Mouse (Mus musculus) MEL (cell line): ENCODE data around the gene Rab31. TPM values are rescaled to one million over a fixed set of nuclear protein-coding genes. Genes with fewer than 3 reads are reported as not detected.

Experiments used
- DNase-seq: peaks from one replicate; pipeline ENCODE4 v3.0.0; 2011; ENCODE audit warnings: low read depth, low spot score
- H3K27ac ChIP-seq: 2 replicates; pipeline ENCODE4 v1.5.1; 2012; ENCODE audit warnings: low read depth, mild to moderate bottlenecking, control low read depth, low read length, moderate library complexity; ENCODE audit not compliant: control insufficient read depth
- H3K27me3 ChIP-seq, 2 experiments: fragments of 150-350 bp in 1 of 2; sonication (generic) in 1 of 2; 2 replicates each; pipeline ENCODE4 v1.6.1; 2012; ENCODE audit warnings: low read length in 2 of 2, mild to moderate bottlenecking in 2 of 2, improper control_type of control experiment in 1 of 2, moderate library complexity in 1 of 2; ENCODE audit not compliant: insufficient read depth in 2 of 2, control insufficient read depth in 1 of 2
- H3K36me3 ChIP-seq, 2 experiments: 2 replicates each; pipeline ENCODE4 v1.6.1; 2012 to 2014; ENCODE audit warnings: low read length in 2 of 2, improper control_type of control experiment in 1 of 2, inconsistent platforms in 1 of 2, mild to moderate bottlenecking in 1 of 2; ENCODE audit not compliant: insufficient read depth in 2 of 2, control insufficient read depth in 1 of 2
- H3K4me1 ChIP-seq, 2 experiments: fragments of 150-350 bp in 1 of 2; sonication (generic) in 1 of 2; 2 replicates each; pipeline ENCODE4 v1.6.1; 2012; ENCODE audit warnings: low read length in 2 of 2, improper control_type of control experiment in 1 of 2, mild to moderate bottlenecking in 1 of 2; ENCODE audit not compliant: insufficient read depth in 2 of 2, control insufficient read depth in 1 of 2
- H3K4me3 ChIP-seq, 2 experiments: fragments of 150-350 bp in 1 of 2; sonication (generic) in 1 of 2; 2 replicates each; pipeline ENCODE4 v1.5.1; 2012; ENCODE audit warnings: low read depth in 2 of 2, low read length in 2 of 2, mild to moderate bottlenecking in 2 of 2, moderate library complexity in 2 of 2, control low read depth in 1 of 2, improper control_type of control experiment in 1 of 2; ENCODE audit not compliant: control insufficient read depth in 1 of 2, insufficient read depth in 1 of 2
- H3K79me2 ChIP-seq: 2 replicates; pipeline ENCODE4 v1.6.1; 2012; ENCODE audit warnings: mild to moderate bottlenecking, low read length, moderate library complexity; ENCODE audit not compliant: control insufficient read depth, poor library complexity, insufficient read depth
- H3K9ac ChIP-seq: 2 replicates; pipeline ENCODE4 v1.6.1; 2012; ENCODE audit warnings: low read depth, mild to moderate bottlenecking, control low read depth, low read length, moderate library complexity; ENCODE audit not compliant: control insufficient read depth, poor library complexity, severe bottlenecking
- H3K9me3 ChIP-seq: fragments of 150-350 bp; sonication (generic); replicated peaks from 2 replicates; pipeline ENCODE4 v1.6.1; 2012; ENCODE audit warnings: mild to moderate bottlenecking, low read length, improper control_type of control experiment, moderate library complexity; ENCODE audit not compliant: insufficient read depth
- BHLHE40 ChIP-seq: IDR thresholded peaks from 2 replicates; pipeline ENCODE4 v1.6.1; 2012; ENCODE audit warnings: low read depth, mild to moderate bottlenecking, inconsistent platforms, low read length, improper control_type of control experiment, borderline replicate concordance
- CHD2 ChIP-seq: IDR thresholded peaks from 2 replicates; pipeline ENCODE4 v1.6.1; 2011; ENCODE audit warnings: low read length, improper control_type of control experiment
- CTCF ChIP-seq, 3 experiments: IDR thresholded peaks in 2 of 3; conservative IDR thresholded peaks in 1 of 3; 2 replicates each; pipeline ENCODE4 v1.5.1; 2011 to 2012; ENCODE audit warnings: low read length in 3 of 3, low read depth in 2 of 3, mild to moderate bottlenecking in 2 of 3, improper control_type of control experiment in 1 of 3, inconsistent platforms in 1 of 3, mixed read lengths in 1 of 3, moderate library complexity in 1 of 3; ENCODE audit not compliant: control insufficient read depth in 1 of 3, insufficient read depth in 1 of 3, poor library complexity in 1 of 3, severe bottlenecking in 1 of 3
- E2F4 ChIP-seq: IDR thresholded peaks from 2 replicates; pipeline ENCODE4 v1.6.1; 2011; ENCODE audit warnings: low read depth, low read length, improper control_type of control experiment, borderline replicate concordance
- EP300 ChIP-seq, 2 experiments: IDR thresholded peaks; 2 replicates each; pipeline ENCODE4 v1.6.1; 2011; ENCODE audit warnings: improper control_type of control experiment in 2 of 2, low read length in 2 of 2, low read depth in 1 of 2, mild to moderate bottlenecking in 1 of 2
- ETS1 ChIP-seq: IDR thresholded peaks from 2 replicates; pipeline ENCODE4 v1.6.1; 2012; ENCODE audit warnings: low read depth, mild to moderate bottlenecking, inconsistent platforms, low read length, improper control_type of control experiment, moderate library complexity
- GABPA ChIP-seq: IDR thresholded peaks from 2 replicates; pipeline ENCODE4 v1.6.1; 2012; ENCODE audit warnings: low read depth, mild to moderate bottlenecking, inconsistent platforms, low read length, improper control_type of control experiment, moderate library complexity
- GATA1 ChIP-seq: IDR thresholded peaks from 2 replicates; pipeline ENCODE4 v1.6.1; 2011; ENCODE audit warnings: low read depth, low read length, improper control_type of control experiment
- JUND ChIP-seq: IDR thresholded peaks from 2 replicates; pipeline ENCODE4 v1.6.1; 2011; ENCODE audit warnings: low read depth, mild to moderate bottlenecking, improper control_type of control experiment, low read length
- KAT2A ChIP-seq: conservative IDR thresholded peaks from 2 replicates; pipeline ENCODE4 v1.6.1; 2012; ENCODE audit warnings: low read depth, low read length, improper control_type of control experiment, inconsistent platforms
- MAFK ChIP-seq: IDR thresholded peaks from 2 replicates; pipeline ENCODE4 v1.6.1; 2011; ENCODE audit warnings: low read depth, mild to moderate bottlenecking, low read length, improper control_type of control experiment, borderline replicate concordance
- MAZ ChIP-seq: IDR thresholded peaks from 2 replicates; pipeline ENCODE4 v1.6.1; 2012; ENCODE audit warnings: low read depth, mild to moderate bottlenecking, inconsistent platforms, low read length, improper control_type of control experiment
- MYB ChIP-seq: IDR thresholded peaks from 2 replicates; pipeline ENCODE4 v1.6.1; 2011; ENCODE audit warnings: mild to moderate bottlenecking, low read depth, low read length, improper control_type of control experiment
- NELFE ChIP-seq: IDR thresholded peaks from 2 replicates; pipeline ENCODE4 v1.6.1; 2011; ENCODE audit warnings: low read depth, low read length, improper control_type of control experiment
- RAD21 ChIP-seq: IDR thresholded peaks from 2 replicates; pipeline ENCODE4 v1.6.1; 2011; ENCODE audit warnings: mild to moderate bottlenecking, low read depth, low read length, improper control_type of control experiment
- RCOR1 ChIP-seq: IDR thresholded peaks from 2 replicates; pipeline ENCODE4 v1.6.1; 2012; ENCODE audit warnings: low read depth, mild to moderate bottlenecking, inconsistent platforms, low read length, improper control_type of control experiment
- TAL1 ChIP-seq: IDR thresholded peaks from 2 replicates; pipeline ENCODE4 v1.6.1; 2012; ENCODE audit warnings: mild to moderate bottlenecking, inconsistent platforms, low read length, moderate library complexity, mixed read lengths
- TBP ChIP-seq: IDR thresholded peaks from 2 replicates; pipeline ENCODE4 v1.8.0; 2011; ENCODE audit warnings: low read depth, low read length, improper control_type of control experiment
- TCF12 ChIP-seq: IDR thresholded peaks from 2 replicates; pipeline ENCODE4 v1.6.1; 2014; ENCODE audit warnings: low read depth, mild to moderate bottlenecking, inconsistent platforms, low read length, improper control_type of control experiment, moderate library complexity
- UBTF ChIP-seq: IDR thresholded peaks from 2 replicates; pipeline ENCODE4 v1.6.1; 2012; ENCODE audit warnings: low read depth, mild to moderate bottlenecking, inconsistent platforms, low read length, improper control_type of control experiment, moderate library complexity, borderline replicate concordance; ENCODE audit not compliant: insufficient read depth
- USF1 ChIP-seq: IDR thresholded peaks from 2 replicates; pipeline ENCODE4 v1.6.1; 2014; ENCODE audit warnings: low read depth, mild to moderate bottlenecking, inconsistent platforms, low read length, improper control_type of control experiment, moderate library complexity
- USF2 ChIP-seq, 2 experiments: IDR thresholded peaks; 2 replicates each; pipeline ENCODE4 v1.6.1; 2011 to 2012; ENCODE audit warnings: improper control_type of control experiment in 2 of 2, low read length in 2 of 2, borderline replicate concordance in 1 of 2, inconsistent platforms in 1 of 2, low read depth in 1 of 2, mild to moderate bottlenecking in 1 of 2; ENCODE audit not compliant: insufficient read depth in 1 of 2
- ZC3H11A ChIP-seq: IDR thresholded peaks from 2 replicates; pipeline ENCODE4 v1.6.1; 2012; ENCODE audit warnings: low read depth, mild to moderate bottlenecking, inconsistent platforms, low read length, improper control_type of control experiment
- ZNF384 ChIP-seq: IDR thresholded peaks from 2 replicates; pipeline ENCODE4 v1.6.1; 2012; ENCODE audit warnings: low read depth, mild to moderate bottlenecking, inconsistent platforms, low read length, improper control_type of control experiment
- polyA plus RNA-seq, 2 experiments: library from polyadenylated mRNA; stranded (reverse) in 1 of 2; unstranded in 1 of 2; fragments of >175 nt in 1 of 2; fragments of >200 nt in 1 of 2; gene quantifications; 2 replicates each; pipeline versions ENCODE4 v1.2.1 to v1.2.4; 2012; ENCODE audit warnings: low replicate concordance in 2 of 2, low read depth in 1 of 2; ENCODE audit not compliant: insufficient read length in 2 of 2, insufficient read depth in 1 of 2, missing spikeins in 1 of 2
- total RNA-seq: library from RNA; depleted of rRNA; stranded (reverse); fragments of 300-350 nt; gene quantifications from 2 replicates; pipeline ENCODE4 v1.2.3, GENCODE M21; 2012

Rab31 gene
- total and polyA plus RNA-seq, 3 experiments: 23.6 to 25.7 TPM; not detected in 1

DNA sequence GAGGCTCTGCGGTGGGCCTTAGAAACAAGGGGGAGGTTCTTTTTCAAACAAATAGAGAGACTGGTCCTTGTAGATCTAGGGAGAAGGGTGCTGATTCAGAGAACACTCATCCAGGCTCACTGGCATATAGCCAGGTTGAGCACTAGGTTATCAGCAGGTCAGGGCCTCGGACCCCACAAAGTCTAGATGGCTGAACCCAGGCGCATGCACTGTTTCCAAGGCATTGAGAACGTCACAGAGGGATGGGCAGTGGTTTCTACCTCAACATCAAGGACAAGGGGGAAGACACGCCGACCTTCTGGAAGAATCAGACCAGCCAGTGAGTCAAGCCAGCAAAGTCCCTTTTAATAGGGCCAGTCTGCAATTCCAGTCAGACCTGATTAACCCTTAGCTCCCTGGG, 125.3 kb downstream of the Rab31 start:
- Histone ChIP-seq H3K9me3 (no peaks in the 10 kb centered on the region), H3K4me3 (no peak overlapping the region), H3K4me1 (no peaks in the 10 kb centered on the region), H3K27ac (no peak overlapping the region)
- no peak for DNase-seq
- TF ChIP-seq CHD2: no peak
- TF ChIP-seq TCF12: no peak
- TF ChIP-seq MYB: no peak
- no peak for TF ChIP-seq EP300 (IDR thresholded peaks at IDR 0.05; ENCODE audit: low read depth in 1 of 2, low read length in 2 of 2)
- TF ChIP-seq GATA1: no peak
- TF ChIP-seq KAT2A: no peak
- TF ChIP-seq TBP: no peak
- no peak for TF ChIP-seq RAD21
- no peak for TF ChIP-seq UBTF
- TF ChIP-seq TAL1: no peak
- TF ChIP-seq GABPA: no peak
- TF ChIP-seq, all 39 proteins: peak for 0
- Histone ChIP-seq H3K9ac (no peak overlapping the region), H3K36me3 (no peaks in the 10 kb centered on the region), H3K27me3 (no peaks in the 10 kb centered on the region), H3K79me2 (no peaks in the 10 kb centered on the region)

DNA sequence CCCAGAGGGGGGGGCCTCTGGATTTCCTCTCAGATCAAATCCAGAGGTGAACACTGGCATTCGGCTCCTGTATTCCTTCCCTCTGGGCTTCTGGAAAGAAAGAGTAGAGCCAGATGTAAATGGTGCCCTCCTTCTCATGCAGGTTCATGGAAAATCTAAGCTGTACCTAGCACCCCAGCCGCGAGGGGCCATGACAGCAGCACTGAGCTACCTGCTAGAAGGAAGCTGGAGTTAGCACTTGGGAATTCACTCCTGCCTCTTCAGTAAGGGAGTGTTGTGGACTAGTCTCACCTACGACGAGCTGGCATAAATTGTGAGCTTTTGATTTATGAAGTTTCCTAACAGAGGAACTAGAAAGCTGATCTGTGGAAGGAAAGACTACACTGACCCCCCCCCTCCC, 129.0 kb downstream of the Rab31 start:
- Histone ChIP-seq H3K36me3 (no peaks in the 10 kb centered on the region), H3K9ac (no peak overlapping the region), H3K9me3 (no peaks in the 10 kb centered on the region), H3K4me1 (no peaks in the 10 kb centered on the region), H3K27me3 (peaks cover 0 to 2% of the 10 kb centered on the region in 2 experiments; a peak in 1 of 4 replicates), H3K79me2 (no peaks in the 10 kb centered on the region), H3K4me3 (no peak overlapping the region), H3K27ac (no peak overlapping the region)
- TF ChIP-seq E2F4: no peak
- no peak for DNase-seq

DNA sequence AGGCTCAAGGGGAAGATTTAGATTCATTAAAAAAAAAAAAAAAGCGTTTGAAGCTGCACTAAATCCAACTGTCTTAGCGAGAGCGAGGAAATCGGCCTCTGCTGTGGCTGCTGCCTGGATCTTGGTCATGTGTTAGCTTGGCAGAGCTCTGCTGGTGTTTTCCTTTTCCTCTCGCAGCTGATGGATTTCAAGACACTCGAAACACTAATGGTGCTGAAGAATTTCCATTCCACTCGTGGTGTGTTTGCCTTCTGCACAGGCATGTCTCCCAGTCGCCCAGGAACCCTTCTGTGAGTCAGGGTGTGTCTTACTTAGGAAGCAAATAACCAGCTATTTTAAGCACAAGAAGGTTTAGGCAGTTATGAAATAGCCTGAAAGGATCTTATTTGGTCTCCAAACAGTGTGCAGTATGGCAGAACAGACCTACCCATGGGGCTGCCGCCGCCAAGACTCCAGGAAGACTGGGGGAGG, 129.5 kb downstream of the Rab31 start:
- no peaks in the 10 kb centered on the region for H3K36me3 ChIP-seq
- no peak overlapping the region for H3K9ac ChIP-seq
- no peak for DNase-seq
- no peaks in the 10 kb centered on the region for H3K4me1 ChIP-seq
- H3K4me3 ChIP-seq: no peak overlapping the region
- H3K79me2 ChIP-seq: no peaks in the 10 kb centered on the region
- H3K9me3 ChIP-seq: no peaks in the 10 kb centered on the region
- H3K27me3 ChIP-seq: peaks cover 0 to 2% of the 10 kb centered on the region in 2 experiments; a peak in 1 of 4 replicates
- no peak overlapping the region for H3K27ac ChIP-seq
- TF ChIP-seq ZNF384 (no peak), USF1 (no peak), MAFK (no peak), TAL1 (no peak), NELFE (no peak), JUND (no peak), BHLHE40 (no peak), GATA1 (no peak), ZC3H11A (no peak), E2F4 (no peak), USF2 (IDR thresholded peaks at IDR 0.05; ENCODE audit: borderline replicate concordance in 1 of 2, insufficient read depth in 1 of 2, low read depth in 1 of 2, low read length in 2 of 2) (no peak), ETS1 (no peak), RAD21 (no peak), MYB (no peak), MAZ (no peak), CTCF (IDR thresholded peaks at IDR 0.05 in 2 of 3, conservative IDR thresholded peaks at IDR 0.05 in 1 of 3; ENCODE audit: control insufficient read depth in 1 of 3, insufficient read depth in 1 of 3, low read depth in 2 of 3, low read length in 3 of 3, poor library complexity in 1 of 3, severe bottlenecking in 1 of 3) (no peak), RCOR1 (no peak), TBP (no peak)
